Mouse (Mus musculus) liver, postnatal 0 days (tissue): ENCODE data around the gene Txlng. TPM values are rescaled to one million over a fixed set of nuclear protein-coding genes. Genes with fewer than 3 reads are reported as not detected.
A peak's percentile ranks its signal among the peaks of the same experiment; 100 is the strongest.

Experiments
- ATAC-seq: fragments of 200-750 bp; cut with Nextera tagmentation; 2 replicates; pipeline ENCODE4 v1.8.0; 2017; ENCODE audit warnings: mild to moderate bottlenecking, moderate library complexity
- DNase-seq: peaks from one replicate; pipeline ENCODE4 v3.0.0-alpha.2; 2016
- H3K27ac ChIP-seq: fragments of 300-500 bp; sonication (generic); 2 replicates; pipeline ENCODE4 v1.5.1; 2014; ENCODE audit warnings: antibody characterized with exemption, moderate library complexity, mild to moderate bottlenecking, low read depth
- H3K27me3 ChIP-seq: fragments of 300-500 bp; sonication (generic); 2 replicates; pipeline ENCODE4 v1.6.1; 2014; ENCODE audit warnings: low read length, control low read depth, mixed read lengths; ENCODE audit not compliant: insufficient read depth
- H3K36me3 ChIP-seq: fragments of 300-500 bp; sonication (generic); replicated peaks from 2 replicates; pipeline ENCODE4 v1.6.1; 2014; ENCODE audit warnings: mild to moderate bottlenecking, control low read depth, low read length, moderate library complexity, mixed read lengths; ENCODE audit not compliant: insufficient read depth
- H3K4me1 ChIP-seq: fragments of 300-500 bp; sonication (generic); 2 replicates; pipeline ENCODE4 v1.6.1; 2014; ENCODE audit warnings: antibody characterized with exemption, mild to moderate bottlenecking, control low read depth; ENCODE audit not compliant: insufficient read depth
- H3K4me2 ChIP-seq: fragments of 300-500 bp; sonication (generic); 2 replicates; pipeline ENCODE4 v1.6.1; 2014; ENCODE audit warnings: low read depth, mild to moderate bottlenecking, low read length, moderate library complexity, mixed read lengths
- H3K4me3 ChIP-seq: fragments of 300-500 bp; sonication (generic); 2 replicates; pipeline ENCODE4 v1.5.1; 2014; ENCODE audit warnings: low read depth, low read length
- H3K9ac ChIP-seq: fragments of 300-500 bp; sonication (generic); replicated peaks from 2 replicates; pipeline ENCODE4 v1.6.1; 2014; ENCODE audit warnings: mild to moderate bottlenecking, moderate library complexity
- H3K9me3 ChIP-seq: fragments of 300-500 bp; sonication (generic); 2 replicates; pipeline ENCODE4 v1.6.1; 2016; ENCODE audit warnings: mild to moderate bottlenecking, control low read depth, low read length, mixed read lengths
- CTCF ChIP-seq: sonication (generic); IDR thresholded peaks from 2 replicates; pipeline ENCODE4 v1.5.1; 2016; ENCODE audit warnings: antibody characterized with exemption, low read depth
- EP300 ChIP-seq: IDR thresholded peaks from 2 replicates; pipeline ENCODE4 v1.6.1; 2016; ENCODE audit warnings: antibody characterized with exemption, low read depth, mild to moderate bottlenecking
- WGBS: fragments of 180-500 bp; shearing (Covaris S2); extraction: QIAGEN DNeasy Blood & Tissue Kit; methylation state at CpG from one replicate; pipeline ENCODE4 v1.1.7; 2014; ENCODE audit not compliant: insufficient replicate concordance; 5-methylcytosine and 5-hydroxymethylcytosine counted together
- microRNA counts: library from miRNA; unstranded; fragments of <30 nt; microRNA quantifications from one replicate; lab custom pipeline; 2015
- microRNA-seq: library from miRNA; unstranded; fragments of <30 nt; microRNA quantifications from one replicate; pipeline ENCODE4, GENCODE M21; 2016
- polyA plus RNA-seq: library from polyadenylated mRNA; unstranded; fragments of >200 nt; fragmentation: Nextera tagmentation; extraction: Ambion mirVana; gene quantifications from 2 replicates; pipeline ENCODE4 v1.2.1, GENCODE M21; 2015

Gene Txlng
- polyA plus RNA-seq, 1 experiment from 2014 or later, result 7.4 TPM

DNA sequence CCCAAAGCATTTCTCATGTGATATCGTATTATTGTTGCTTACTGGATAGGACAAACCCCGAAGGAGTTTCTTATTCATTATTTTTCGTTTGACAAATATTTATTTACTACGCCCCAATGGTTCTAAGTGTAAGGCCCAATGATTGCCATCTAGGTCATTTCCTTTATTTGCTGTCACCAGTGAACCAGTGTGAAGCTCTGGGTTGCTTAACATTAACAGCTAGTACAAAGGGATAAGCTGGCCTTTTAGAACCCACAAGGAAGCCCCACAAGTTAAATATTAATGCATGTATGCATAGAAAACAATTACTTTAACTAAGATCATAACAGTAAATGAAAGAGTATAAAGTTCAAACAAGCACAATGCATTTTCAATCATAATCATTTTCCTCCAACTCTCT, 74.9 kb downstream of the Txlng start:
- H3K9me3 ChIP-seq, result no peaks in the 10 kb centered on the region
- no peak for DNase-seq
- TF ChIP-seq CTCF (no peak), EP300 (no peak)
- no peaks in the 10 kb centered on the region for H3K36me3 ChIP-seq
- H3K4me1 ChIP-seq, result 0 out of 2 replicates have a peak, but pooled peaks cover 1% of the 10 kb centered on the region
- no peak overlapping the region for H3K4me3 ChIP-seq
- 0 out of 2 replicates have a peak, but pooled peaks have one; percentile 51 for ATAC-seq
- H3K4me2 ChIP-seq, result no peak overlapping the region
- 69% methylated on average over 4 of the region's 4 CpGs for WGBS
- H3K9ac ChIP-seq, result no peak overlapping the region
- H3K27me3 ChIP-seq, result no peaks in the 10 kb centered on the region
- H3K27ac ChIP-seq, result no peak overlapping the region

DNA sequence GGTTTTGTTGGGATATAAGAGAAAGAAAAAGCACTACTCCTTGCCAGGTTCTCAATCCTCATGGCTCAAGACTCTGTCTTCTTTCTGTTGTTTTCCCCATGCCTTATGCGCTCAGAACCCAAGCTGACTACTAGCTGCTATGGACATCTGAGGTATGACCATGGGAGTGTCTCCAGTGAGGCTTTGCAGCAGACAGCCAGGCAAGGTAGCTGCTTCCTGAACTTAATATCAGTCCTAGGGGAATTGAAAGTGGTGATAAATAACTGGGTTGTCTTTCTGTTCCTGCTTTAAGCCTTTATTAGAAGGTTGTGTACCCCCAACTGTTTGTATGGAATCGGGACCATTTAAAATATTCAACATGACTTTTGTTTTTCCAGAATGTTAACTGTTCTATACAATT, 76.8 kb downstream of the Txlng start:
- Histone ChIP-seq H3K4me3 (no peak overlapping the region), H3K9me3 (no peaks in the 10 kb centered on the region), H3K27ac (no peak overlapping the region), H3K4me2 (no peak overlapping the region), H3K4me1 (no peaks in the 10 kb centered on the region), H3K27me3 (no peaks in the 10 kb centered on the region), H3K9ac (no peak overlapping the region), H3K36me3 (no peaks in the 10 kb centered on the region)
- no peak for TF ChIP-seq CTCF
- DNase-seq (no peak), ATAC-seq (no peak)
- 76% methylated on average over 2 of the region's 2 CpGs for WGBS

DNA sequence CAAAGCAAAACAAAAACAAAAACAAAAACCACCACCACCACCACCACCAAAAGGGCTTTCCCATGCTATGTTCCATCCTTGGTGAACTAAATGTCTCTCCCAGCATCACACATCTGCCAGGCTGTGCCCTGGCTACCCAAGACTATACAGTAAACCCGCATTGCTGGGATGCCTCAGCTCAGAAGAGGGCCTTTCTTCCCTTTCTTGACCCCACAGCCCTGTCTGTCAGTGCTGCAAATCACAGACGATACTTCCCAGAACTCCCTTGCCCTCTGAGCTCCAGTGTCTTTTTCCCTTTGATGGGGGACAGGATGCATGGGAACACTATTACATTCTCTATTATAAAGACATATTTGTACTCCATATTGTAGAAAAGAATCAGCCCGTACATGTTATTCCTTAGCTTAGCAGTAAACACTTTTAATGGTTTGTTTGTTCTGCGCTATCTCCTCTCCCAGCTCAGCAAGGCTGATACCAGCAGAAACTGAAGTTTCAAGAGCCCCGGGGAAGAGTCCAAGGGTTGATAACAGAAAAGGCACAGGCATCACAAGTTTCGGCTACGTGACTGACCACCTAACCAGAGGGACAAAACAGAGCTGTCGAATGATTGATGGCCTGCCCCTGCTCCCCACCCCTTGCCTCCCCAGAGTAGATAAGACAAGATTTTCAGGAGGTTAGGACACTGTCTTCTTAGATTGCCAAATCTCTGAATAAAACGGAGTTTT, 80.4 kb downstream of the Txlng start:
- DNase-seq (no peak), ATAC-seq (no peak)
- no peak overlapping the region for H3K9ac ChIP-seq
- 42% methylated on average over 9 of the region's 9 CpGs for WGBS
- H3K4me2 ChIP-seq, result no peak overlapping the region
- no peak for TF ChIP-seq CTCF
- no peak for TF ChIP-seq EP300
- no peaks in the 10 kb centered on the region for H3K36me3 ChIP-seq
- no peak overlapping the region for H3K4me3 ChIP-seq
- H3K27me3 ChIP-seq, result no peaks in the 10 kb centered on the region
- H3K9me3 ChIP-seq, result no peaks in the 10 kb centered on the region
- no peaks in the 10 kb centered on the region for H3K4me1 ChIP-seq
- peak overlapping the region; percentile 11; the same call in 1 of the 2 replicates for H3K27ac ChIP-seq

DNA sequence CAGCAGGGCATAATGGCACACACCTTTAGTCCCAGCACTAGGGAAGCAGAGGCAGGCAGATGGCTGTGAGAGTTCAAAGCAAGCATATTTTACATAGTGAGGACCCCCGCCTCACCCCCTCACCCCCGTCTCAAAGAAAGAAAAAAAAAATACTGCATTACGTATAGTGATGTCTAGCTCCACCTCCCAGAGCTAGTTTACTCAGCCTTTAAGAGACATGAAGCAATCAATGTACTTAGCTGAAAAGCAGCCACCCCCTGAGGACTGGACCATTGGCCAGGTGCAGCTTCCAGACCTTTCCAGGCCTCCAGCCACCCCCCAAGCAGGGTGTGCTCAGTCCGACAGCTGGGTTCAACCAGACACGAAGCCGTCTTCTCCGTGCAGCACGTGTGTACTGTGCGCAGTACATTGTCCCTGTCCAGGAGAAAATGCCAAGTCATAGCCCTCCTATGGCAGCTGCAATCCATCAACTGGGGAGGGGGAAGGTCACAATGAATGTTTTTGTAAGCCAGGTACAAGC, 93.1 kb downstream of the Txlng start:
- Histone ChIP-seq H3K27me3 (no peaks in the 10 kb centered on the region), H3K9me3 (no peaks in the 10 kb centered on the region), H3K27ac (peak overlapping the region; percentile 91), H3K4me1 (0 out of 2 replicates have a peak, but pooled peaks cover 6% of the 10 kb centered on the region), H3K36me3 (no peaks in the 10 kb centered on the region), H3K4me3 (peak overlapping the region; percentile 49), H3K4me2 (peak overlapping the region; percentile 65), H3K9ac (peak overlapping the region; percentile 31; the same call in 1 of the 2 replicates)
- peak; percentile 62 for DNase-seq
- peak; percentile 88 for ATAC-seq
- TF ChIP-seq CTCF (no peak), EP300 (peak; percentile 50)
- 20% methylated on average over 9 of the region's 9 CpGs for WGBS

DNA sequence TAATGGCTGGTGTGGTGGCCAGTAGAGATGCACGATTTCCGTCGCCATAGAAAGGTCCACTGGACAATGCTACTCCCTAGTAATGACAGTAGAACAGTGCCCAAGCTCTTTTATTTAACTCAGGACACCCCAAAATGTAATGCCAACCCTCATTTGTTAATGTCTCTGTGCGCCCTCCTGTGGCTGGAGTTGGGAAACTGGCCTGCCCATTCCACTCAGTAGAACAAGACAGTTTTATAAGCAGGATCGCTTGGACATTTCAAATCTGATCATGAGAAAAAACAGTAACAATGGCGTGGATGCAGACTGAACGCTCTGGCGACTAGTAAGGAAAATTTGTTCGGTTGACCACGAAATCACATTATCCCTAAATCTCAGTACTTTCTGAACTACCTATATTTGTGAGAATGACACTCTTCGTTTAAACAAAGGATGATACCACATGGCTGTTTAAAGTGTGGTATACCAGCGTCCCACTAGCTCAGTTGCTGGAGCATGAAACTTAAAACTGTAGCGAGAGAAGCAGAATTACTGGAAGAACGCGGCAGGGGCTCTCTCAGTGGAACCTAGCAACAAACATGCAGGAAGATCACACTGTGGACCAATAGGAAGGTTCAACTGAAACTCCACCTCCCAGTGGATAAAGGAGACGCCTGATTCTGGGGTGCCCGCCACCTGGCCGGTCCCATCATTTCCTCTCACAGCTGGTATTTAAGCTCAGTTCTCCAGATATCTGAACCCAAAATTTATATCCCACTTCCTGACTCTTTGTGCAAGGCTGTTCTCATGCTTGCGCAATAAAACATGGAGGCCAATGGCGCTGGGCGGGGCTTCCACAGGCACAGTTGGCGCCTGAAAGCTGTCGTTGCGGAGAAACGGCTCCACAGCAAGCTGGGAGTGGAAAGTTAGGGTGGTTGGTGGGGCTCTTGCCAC, 94.0 kb downstream of the Txlng start:
- TF ChIP-seq EP300 (no peak), CTCF (peak; percentile 69)
- 25% methylated on average over 25 of the region's 25 CpGs for WGBS

DNA sequence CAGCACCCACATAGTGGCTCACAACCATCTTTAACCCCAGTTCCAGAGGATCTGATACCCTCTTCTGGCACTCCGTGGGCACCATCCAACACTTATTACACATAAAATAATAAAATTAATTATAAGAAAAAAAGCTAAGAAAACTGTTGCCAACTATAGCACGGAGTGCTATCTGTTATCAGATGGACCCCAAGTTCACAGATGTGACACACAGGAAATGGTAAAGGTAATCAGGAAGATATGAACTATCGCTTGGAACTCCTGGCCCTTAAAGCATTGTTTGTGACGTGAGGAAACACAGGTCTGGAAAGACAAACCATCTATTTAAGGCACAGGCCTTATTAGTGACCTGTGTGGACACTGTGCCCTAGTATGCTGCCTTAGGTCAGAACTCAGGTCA, 99.2 kb downstream of the Txlng start:
- TF ChIP-seq CTCF (no peak), EP300 (no peak)
- Histone ChIP-seq H3K4me1 (no peaks in the 10 kb centered on the region), H3K36me3 (no peaks in the 10 kb centered on the region), H3K27me3 (no peaks in the 10 kb centered on the region), H3K9ac (no peak overlapping the region), H3K4me2 (no peak overlapping the region), H3K4me3 (no peak overlapping the region), H3K27ac (no peak overlapping the region), H3K9me3 (no peaks in the 10 kb centered on the region)
- WGBS, result 60% methylated on average over 4 of the region's 4 CpGs
- no peak for DNase-seq
- no peak for ATAC-seq

More for the DNA sequence above, 94.0 kb downstream of the Txlng start:
- H3K4me2 ChIP-seq, result peak overlapping the region; percentile 65
- ATAC-seq (peak; percentile 77), DNase-seq (peak; percentile 71)
- no peaks in the 10 kb centered on the region for H3K36me3 ChIP-seq
- peak overlapping the region; percentile 31; the same call in 1 of the 2 replicates for H3K9ac ChIP-seq
- H3K9me3 ChIP-seq, result no peaks in the 10 kb centered on the region
- H3K4me1 ChIP-seq, result 0 out of 2 replicates have a peak, but pooled peaks cover 6% of the 10 kb centered on the region
- H3K27me3 ChIP-seq, result no peaks in the 10 kb centered on the region
- H3K4me3 ChIP-seq, result peak overlapping the region; percentile 49
- H3K27ac ChIP-seq, result peak overlapping the region; percentile 91

MicroRNAs within 50 kb of the gene (microRNA counts, 519-probe panel; counts per million panel counts)
- microRNA mmu-miR-3473 (lab: Ali Mortazavi, UCI), result not detected

Small RNA genes within 50 kb of the gene (microRNA-seq; reads per million reads assigned to microRNA genes)
- not detected for gene Mir3473a

Other genes with a start within 250 kb of the Txlng start
- 0.90 and 1.1 TPM in 2 replicates for gene Reps2, start 185.8 kb downstream of the Txlng start, polyA plus RNA-seq
- 194 and 217 TPM in 2 replicates for gene Rbbp7, start 69.1 kb downstream of the Txlng start, polyA plus RNA-seq
- 20.5 and 21.5 TPM in 2 replicates for gene Syap1, start 59.0 kb upstream of the Txlng start, polyA plus RNA-seq
- gene Ctps2, start 71.8 kb upstream of the Txlng start, polyA plus RNA-seq, result 49.5 and 54.8 TPM in 2 replicates
- 10.9 and 12.5 TPM in 2 replicates for gene S100g, start 135.1 kb upstream of the Txlng start, polyA plus RNA-seq